Mouse (Mus musculus) ES-Bruce4 (cell line): ENCODE data around the gene Cgn. TPM values are rescaled to one million over a fixed set of nuclear protein-coding genes. Genes with fewer than 3 reads are reported as not detected.

Experiments used
- H3K27ac ChIP-seq: 2 replicates; pipeline ENCODE4 v1.5.1; 2012; ENCODE audit warnings: low read length, inconsistent platforms; ENCODE audit not compliant: insufficient read depth
- H3K27me3 ChIP-seq: 2 replicates; pipeline ENCODE4 v1.6.1; 2012; ENCODE audit warnings: mild to moderate bottlenecking, low read length, inconsistent platforms; ENCODE audit not compliant: control insufficient read depth, poor library complexity, insufficient read depth, severe bottlenecking
- H3K36me3 ChIP-seq: 2 replicates; pipeline ENCODE4 v1.6.1; 2012; ENCODE audit warnings: inconsistent platforms, mild to moderate bottlenecking, low read length, moderate library complexity; ENCODE audit not compliant: control insufficient read depth, poor library complexity, insufficient read depth, severe bottlenecking
- H3K4me1 ChIP-seq: one replicate; pipeline ENCODE4 v1.8.1; 2011; ENCODE audit warnings: low read length; ENCODE audit not compliant: control insufficient read depth, insufficient read depth
- H3K4me3 ChIP-seq: 2 replicates; pipeline ENCODE4 v1.5.1; 2011; ENCODE audit warnings: low read depth, mild to moderate bottlenecking, low read length
- H3K9ac ChIP-seq: 2 replicates; pipeline ENCODE4 v1.6.1; 2012; ENCODE audit warnings: low read depth, mild to moderate bottlenecking, inconsistent platforms; ENCODE audit not compliant: poor library complexity, severe bottlenecking
- H3K9me3 ChIP-seq: replicated peaks from 2 replicates; pipeline ENCODE4 v1.6.1; 2012; ENCODE audit warnings: mild to moderate bottlenecking, low read length, inconsistent platforms; ENCODE audit not compliant: control insufficient read depth, poor library complexity, insufficient read depth, severe bottlenecking
- CTCF ChIP-seq: IDR thresholded peaks from one replicate; pipeline ENCODE4 v1.8.1; 2011; ENCODE audit warnings: low read depth, low read length
- EP300 ChIP-seq: IDR thresholded peaks from 2 replicates; pipeline ENCODE4 v1.6.1; 2011; ENCODE audit warnings: low read depth, low read length; ENCODE audit not compliant: insufficient read depth
- POLR2A ChIP-seq: IDR thresholded peaks from one replicate; pipeline ENCODE4 v1.8.1; 2011; ENCODE audit warnings: low read length; ENCODE audit not compliant: insufficient read depth
- polyA plus RNA-seq: library from polyadenylated mRNA; stranded (reverse); fragments of >200 nt; gene quantifications from 2 replicates; pipeline ENCODE4 v1.2.4, GENCODE M21; 2011; ENCODE audit warnings: low read depth; ENCODE audit not compliant: missing spikeins, insufficient read depth, insufficient read length

Cgn gene
- polyA plus RNA-seq, 1 experiment: 65.5 TPM

GRCm38 (mm10) chr3:94822082-94822481 is 35.8 kb upstream of the Cgn start:
- peak overlapping the region; percentile 90; the same call in 1 of the 2 replicates for H3K9ac ChIP-seq
- H3K4me3 ChIP-seq: no peak overlapping the region
- H3K27me3 ChIP-seq: no peaks in the 10 kb centered on the region
- TF ChIP-seq POLR2A (no peak), EP300 (no peak), CTCF (no peak)
- H3K4me1 ChIP-seq: no peaks in the 10 kb centered on the region
- H3K36me3 ChIP-seq: no peaks in the 10 kb centered on the region
- no peak overlapping the region for H3K27ac ChIP-seq
- no peaks in the 10 kb centered on the region for H3K9me3 ChIP-seq

- peak overlapping the region; percentile 90 for H3K9ac ChIP-seq
- H3K4me3 ChIP-seq: peak overlapping the region; percentile 57
- TF ChIP-seq CTCF (no peak), POLR2A (no peak), EP300 (no peak)
- H3K4me1 ChIP-seq: no peaks in the 10 kb centered on the region
- H3K36me3 ChIP-seq: no peaks in the 10 kb centered on the region
- H3K27me3 ChIP-seq: no peaks in the 10 kb centered on the region
- no peaks in the 10 kb centered on the region for H3K9me3 ChIP-seq
- no peak overlapping the region for H3K27ac ChIP-seq
Measured at GRCm38 (mm10) chr3:94821008-94821638, 34.8 kb upstream of the Cgn start.

- Histone ChIP-seq H3K4me3 (no peak overlapping the region), H3K9me3 (no peaks in the 10 kb centered on the region), H3K4me1 (no peaks in the 10 kb centered on the region), H3K27me3 (no peaks in the 10 kb centered on the region), H3K36me3 (no peaks in the 10 kb centered on the region), H3K9ac (no peak overlapping the region), H3K27ac (no peak overlapping the region)
- TF ChIP-seq POLR2A (no peak), EP300 (no peak), CTCF (no peak)
Measured at GRCm38 (mm10) chr3:94819452-94820425, 33.4 kb upstream of the Cgn start.

GRCm38 (mm10) chr3:94817731-94818130 is 31.4 kb upstream of the Cgn start:
- H3K9me3 ChIP-seq: no peaks in the 10 kb centered on the region
- H3K36me3 ChIP-seq: no peaks in the 10 kb centered on the region
- no peak overlapping the region for H3K4me3 ChIP-seq
- no peaks in the 10 kb centered on the region for H3K27me3 ChIP-seq
- no peak for TF ChIP-seq CTCF
- TF ChIP-seq EP300: no peak
- TF ChIP-seq POLR2A: no peak
- no peaks in the 10 kb centered on the region for H3K4me1 ChIP-seq
- H3K9ac ChIP-seq: no peak overlapping the region
- H3K27ac ChIP-seq: no peak overlapping the region

- no peak overlapping the region for H3K9ac ChIP-seq
Measured at GRCm38 (mm10) chr3:94815603-94816002, 29.3 kb upstream of the Cgn start.

GRCm38 (mm10) chr3:94814663-94815062 is 28.4 kb upstream of the Cgn start:
- TF ChIP-seq EP300 (no peak), CTCF (no peak), POLR2A (no peak)
- no peak overlapping the region for H3K27ac ChIP-seq
- H3K4me1 ChIP-seq: no peaks in the 10 kb centered on the region

More at GRCm38 (mm10) chr3:94815603-94816002, 29.3 kb upstream of the Cgn start:
- Histone ChIP-seq H3K27ac (no peak overlapping the region), H3K9me3 (no peaks in the 10 kb centered on the region), H3K4me3 (no peak overlapping the region), H3K36me3 (no peaks in the 10 kb centered on the region), H3K4me1 (no peaks in the 10 kb centered on the region), H3K27me3 (no peaks in the 10 kb centered on the region)
- TF ChIP-seq EP300 (no peak), CTCF (no peak), POLR2A (no peak)

More at GRCm38 (mm10) chr3:94814663-94815062, 28.4 kb upstream of the Cgn start:
- Histone ChIP-seq H3K27me3 (no peaks in the 10 kb centered on the region), H3K9me3 (no peaks in the 10 kb centered on the region), H3K9ac (no peak overlapping the region), H3K36me3 (no peaks in the 10 kb centered on the region), H3K4me3 (no peak overlapping the region)
